Mouse (Mus musculus) myocyte (in vitro differentiated cells): ENCODE measurements around the gene Hltf. TPM values are rescaled to one million over a fixed set of nuclear protein-coding genes. Genes with fewer than 3 reads are reported as not detected.

Experiments
- H3K27me3 ChIP-seq: one replicate; pipeline ENCODE4 v1.6.1; 2011; ENCODE audit not compliant: control insufficient read depth, insufficient read depth, insufficient read length
- H3K36me3 ChIP-seq: one replicate; pipeline ENCODE4 v1.6.1; 2011; ENCODE audit not compliant: control insufficient read depth, insufficient read depth
- H3K4me2 ChIP-seq: one replicate; pipeline ENCODE4 v1.6.1; 2011; ENCODE audit warnings: low read depth, control low read depth
- H3K4me3 ChIP-seq: one replicate; pipeline ENCODE4 v1.5.1; 2011; ENCODE audit warnings: mild to moderate bottlenecking, control low read depth, moderate library complexity
- H3K79me2 ChIP-seq: one replicate; pipeline ENCODE4 v1.6.1; 2011; ENCODE audit not compliant: control insufficient read depth, insufficient read depth
- H3ac ChIP-seq: one replicate; pipeline ENCODE4 v1.6.1; 2011; ENCODE audit not compliant: control insufficient read depth, insufficient read length
- CEBPB ChIP-seq: IDR thresholded peaks from 2 replicates; pipeline ENCODE4 v1.6.1; 2011; ENCODE audit warnings: mild to moderate bottlenecking, moderate library complexity; ENCODE audit not compliant: poor library complexity, insufficient read depth, severe bottlenecking
- E2F4 ChIP-seq: IDR thresholded peaks from one replicate; pipeline ENCODE4 v1.6.1; 2011; ENCODE audit warnings: mild to moderate bottlenecking, control low read depth, moderate library complexity; ENCODE audit not compliant: insufficient read depth
- MAX ChIP-seq: IDR thresholded peaks from one replicate; pipeline ENCODE4 v1.6.1; 2011; ENCODE audit warnings: low read depth, mild to moderate bottlenecking, control low read depth
- MYOD1 ChIP-seq, 3 experiments: IDR thresholded peaks; one replicate each; pipeline ENCODE4 v1.6.1; 2011; ENCODE audit warnings: control low read depth in 2 of 3, low read depth in 2 of 3, mild to moderate bottlenecking in 2 of 3, moderate library complexity in 1 of 3; ENCODE audit not compliant: insufficient read length in 2 of 3, control insufficient read depth in 1 of 3
- MYOG ChIP-seq, 3 experiments: IDR thresholded peaks; one replicate each; pipeline ENCODE4 v1.6.1; 2011; ENCODE audit warnings: control low read depth in 2 of 3, low read depth in 2 of 3, mild to moderate bottlenecking in 2 of 3; ENCODE audit not compliant: insufficient read length in 2 of 3, control insufficient read depth in 1 of 3, insufficient read depth in 1 of 3
- POLR2A ChIP-seq: IDR thresholded peaks from one replicate; pipeline ENCODE4 v1.6.1; 2011; ENCODE audit warnings: low read depth, mild to moderate bottlenecking, control low read depth, moderate library complexity; ENCODE audit not compliant: insufficient read length
- POLR2AphosphoS2 ChIP-seq: IDR thresholded peaks from one replicate; pipeline ENCODE4 v1.6.1; 2011; ENCODE audit warnings: low read depth, control low read depth; ENCODE audit not compliant: insufficient read length
- REST ChIP-seq: IDR thresholded peaks from one replicate; pipeline ENCODE4 v1.6.1; 2011; ENCODE audit warnings: mild to moderate bottlenecking, control low read depth, moderate library complexity; ENCODE audit not compliant: insufficient read depth, insufficient read length
- SRF ChIP-seq: IDR thresholded peaks from one replicate; pipeline ENCODE4 v1.6.1; 2011; ENCODE audit warnings: low read depth; ENCODE audit not compliant: control insufficient read depth, insufficient read length
- TCF12 ChIP-seq: IDR thresholded peaks from one replicate; pipeline ENCODE4 v1.6.1; 2011; ENCODE audit warnings: mild to moderate bottlenecking, control low read depth; ENCODE audit not compliant: poor library complexity, insufficient read depth, severe bottlenecking
- TCF3 ChIP-seq: IDR thresholded peaks from one replicate; pipeline ENCODE4 v1.6.1; 2011; ENCODE audit warnings: low read depth, control low read depth; ENCODE audit not compliant: insufficient read length
- USF1 ChIP-seq: IDR thresholded peaks from one replicate; pipeline ENCODE4 v1.6.1; 2011; ENCODE audit warnings: low read depth, mild to moderate bottlenecking, control low read depth, moderate library complexity
- polyA plus RNA-seq: library from polyadenylated mRNA; unstranded; fragments of >200 nt; fragmentation: generic; extraction: Trizol; gene quantifications from one replicate; pipeline ENCODE4 v1.2.1, GENCODE M21; 2012; ENCODE audit warnings: missing spikeins

Gene Hltf
- polyA plus RNA-seq, 1 experiment: 1.3 TPM

- Histone ChIP-seq H3K27me3 (no peaks in the 10 kb centered on the region), H3K36me3 (no peaks in the 10 kb centered on the region), H3ac (no peak overlapping the region), H3K4me2 (no peak overlapping the region), H3K79me2 (no peaks in the 10 kb centered on the region), H3K4me3 (no peak overlapping the region)
- no peak for TF ChIP-seq TCF12
- TF ChIP-seq SRF: no peak
- TF ChIP-seq TCF3: no peak
- no peak for TF ChIP-seq E2F4
- no peak for TF ChIP-seq MYOG (IDR thresholded peaks at IDR 0.05; ENCODE audit: control insufficient read depth in 1 of 3, insufficient read depth in 1 of 3, insufficient read length in 2 of 3, low read depth in 2 of 3)
- no peak for TF ChIP-seq MAX
- TF ChIP-seq CEBPB: no peak
These were observed 89.3 kb downstream of the Hltf start for GRCm38 (mm10) chr3:20146884-20147395.

DNA sequence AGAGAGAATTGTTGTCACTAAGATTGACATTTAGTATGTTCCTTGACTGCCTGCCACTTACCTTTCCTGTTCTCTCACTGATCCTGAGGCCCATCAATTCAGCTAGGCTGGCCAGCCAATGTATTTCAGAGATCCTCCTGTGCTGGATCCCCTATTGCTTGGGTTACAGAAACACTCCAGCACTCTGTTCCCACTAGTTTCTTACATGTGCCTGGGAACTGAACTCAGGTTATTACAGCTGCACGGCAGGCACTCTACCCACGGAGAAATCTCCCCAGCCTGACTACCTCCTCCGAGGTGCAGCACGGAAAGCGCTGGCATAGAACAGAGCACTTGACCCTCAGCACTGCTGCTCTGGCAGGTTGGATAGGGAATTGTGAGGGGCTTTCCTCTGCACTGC lies 90.0 kb downstream of the Hltf start:
- Histone ChIP-seq H3K4me3 (no peak overlapping the region), H3K79me2 (no peaks in the 10 kb centered on the region), H3K4me2 (no peak overlapping the region), H3ac (no peak overlapping the region), H3K36me3 (no peaks in the 10 kb centered on the region), H3K27me3 (no peaks in the 10 kb centered on the region)
- TF ChIP-seq TCF3 (no peak), MYOD1 (IDR thresholded peaks at IDR 0.05; ENCODE audit: control insufficient read depth in 1 of 3, insufficient read length in 2 of 3, low read depth in 2 of 3) (no peak), REST (no peak), TCF12 (no peak), USF1 (no peak), POLR2A (no peak), MAX (no peak), POLR2AphosphoS2 (no peak), MYOG (IDR thresholded peaks at IDR 0.05; ENCODE audit: control insufficient read depth in 1 of 3, insufficient read depth in 1 of 3, insufficient read length in 2 of 3, low read depth in 2 of 3) (no peak), E2F4 (no peak), SRF (no peak), CEBPB (no peak)

- no peak overlapping the region for H3K4me2 ChIP-seq
- H3K79me2 ChIP-seq: no peaks in the 10 kb centered on the region
- H3K4me3 ChIP-seq: no peak overlapping the region
- TF ChIP-seq CEBPB (no peak), MYOG (IDR thresholded peaks at IDR 0.05; ENCODE audit: control insufficient read depth in 1 of 3, insufficient read depth in 1 of 3, insufficient read length in 2 of 3, low read depth in 2 of 3) (no peak), REST (no peak), USF1 (no peak), SRF (no peak), MYOD1 (IDR thresholded peaks at IDR 0.05; ENCODE audit: control insufficient read depth in 1 of 3, insufficient read length in 2 of 3, low read depth in 2 of 3) (no peak), POLR2AphosphoS2 (no peak), TCF12 (no peak), E2F4 (no peak), POLR2A (no peak), TCF3 (no peak), MAX (no peak)
- H3ac ChIP-seq: no peak overlapping the region
- H3K36me3 ChIP-seq: no peaks in the 10 kb centered on the region
- H3K27me3 ChIP-seq: no peaks in the 10 kb centered on the region
These were observed 92.9 kb downstream of the Hltf start for GRCm38 (mm10) chr3:20150511-20150910.

GRCm38 (mm10) chr3:20151651-20152050 lies 94.0 kb downstream of the Hltf start:
- H3ac ChIP-seq: no peak overlapping the region
- H3K4me2 ChIP-seq: no peak overlapping the region
- H3K79me2 ChIP-seq: no peaks in the 10 kb centered on the region
- no peaks in the 10 kb centered on the region for H3K36me3 ChIP-seq
- no peak overlapping the region for H3K4me3 ChIP-seq
- H3K27me3 ChIP-seq: no peaks in the 10 kb centered on the region
- TF ChIP-seq POLR2AphosphoS2 (no peak), TCF12 (no peak), POLR2A (no peak)

- no peaks in the 10 kb centered on the region for H3K36me3 ChIP-seq
- no peaks in the 10 kb centered on the region for H3K27me3 ChIP-seq
- H3ac ChIP-seq: peak within 1 kb of the TSS; percentile 4
- H3K79me2 ChIP-seq: no peaks in the 10 kb centered on the region
- TF ChIP-seq POLR2AphosphoS2 (no peak), SRF (no peak), MYOD1 (IDR thresholded peaks at IDR 0.05; ENCODE audit: control insufficient read depth in 1 of 3, insufficient read length in 2 of 3, low read depth in 2 of 3) (peak in 2 of 3 experiments; percentile 49 to 67), POLR2A (peak; percentile 69), TCF3 (no peak), CEBPB (no peak), USF1 (peak; percentile 69), TCF12 (no peak), E2F4 (no peak), MYOG (IDR thresholded peaks at IDR 0.05; ENCODE audit: control insufficient read depth in 1 of 3, insufficient read depth in 1 of 3, insufficient read length in 2 of 3, low read depth in 2 of 3) (peak in 2 of 3 experiments; percentile 47 to 79), REST (no peak), MAX (no peak)
- peak within 1 kb of the TSS; percentile 90 for H3K4me2 ChIP-seq
- peak within 1 kb of the TSS; percentile 25 for H3K4me3 ChIP-seq
These were observed 97.1 kb downstream of the Hltf start, which contains the start of gene Gyg for GRCm38 (mm10) chr3:20154531-20155367. TSS of gene Gyg (minus strand) at chr3:20155317.
